Mouse (Mus musculus) neural tube, embryonic 12.5 days (tissue): ENCODE measurements at regions not wholly inside any gene's neighbourhood (a gene's known extent, or its start where the extent isn't known, plus 50 kb on each side); places are given as distances from the start of the nearest gene placed in this dataset.

ENCODE experiments used
- ATAC-seq: fragments of 200-750 bp; cut with Nextera tagmentation; 2 replicates; pipeline ENCODE4 v1.8.0; 2017; ENCODE audit warnings: low read depth, mild to moderate bottlenecking, moderate TSS enrichment, moderate library complexity; ENCODE audit not compliant: low FRiP score
- H3K27ac ChIP-seq: fragments of 300-500 bp; sonication (generic); 2 replicates; pipeline ENCODE4 v1.5.1; 2016
- H3K27me3 ChIP-seq: fragments of 300-500 bp; sonication (generic); replicated peaks from 2 replicates; pipeline ENCODE4 v1.6.1; 2016; ENCODE audit warnings: mild to moderate bottlenecking
- H3K36me3 ChIP-seq: fragments of 300-500 bp; sonication (generic); 2 replicates; pipeline ENCODE4 v1.6.1; 2016; ENCODE audit warnings: mild to moderate bottlenecking
- H3K4me1 ChIP-seq: fragments of 300-500 bp; sonication (generic); 2 replicates; pipeline ENCODE4 v1.6.1; 2016
- H3K4me2 ChIP-seq: fragments of 300-500 bp; sonication (generic); replicated peaks from 2 replicates; pipeline ENCODE4 v1.6.1; 2016; ENCODE audit warnings: mild to moderate bottlenecking
- H3K4me3 ChIP-seq: fragments of 300-500 bp; sonication (generic); 2 replicates; pipeline ENCODE4 v1.5.1; 2016
- H3K9ac ChIP-seq: fragments of 300-500 bp; sonication (generic); 2 replicates; pipeline ENCODE4 v1.6.1; 2016; ENCODE audit warnings: mild to moderate bottlenecking
- H3K9me3 ChIP-seq: fragments of 300-500 bp; sonication (generic); 2 replicates; pipeline ENCODE4 v1.6.1; 2016; ENCODE audit warnings: mild to moderate bottlenecking
- WGBS: fragments of 180-500 bp; shearing (Covaris S2); methylation state at CpG from one replicate; pipeline ENCODE4 v1.1.7; 2016; 5-methylcytosine and 5-hydroxymethylcytosine counted together

DNA sequence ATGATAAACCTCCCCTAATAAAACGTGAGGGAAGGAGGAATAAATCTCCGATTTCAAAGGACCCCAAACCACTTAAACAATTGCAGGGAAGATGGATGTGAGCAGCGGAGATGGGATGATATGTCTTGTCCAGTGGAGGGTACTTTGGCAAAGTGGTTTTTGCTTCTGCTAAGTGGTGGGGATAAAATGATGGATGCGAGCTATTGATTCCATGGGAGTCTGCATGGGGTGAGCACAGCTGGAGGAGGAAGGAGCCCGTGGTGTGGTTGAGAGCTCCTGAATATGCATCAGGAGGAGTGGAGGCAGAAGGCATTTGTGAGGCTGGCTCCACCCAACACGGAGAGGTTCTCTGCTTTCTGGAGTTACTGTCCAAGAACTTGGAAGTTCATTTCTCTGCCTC lies 227.6 kb upstream of the Eef2kmt start:
- no peak overlapping the region for H3K4me2 ChIP-seq
- ATAC-seq, result no peak
- no peaks in the 10 kb centered on the region; the same call in 1 of the 2 replicates for H3K4me1 ChIP-seq
- no peaks in the 10 kb centered on the region for H3K9me3 ChIP-seq
- 13% methylated on average over 6 of the region's 6 CpGs for WGBS
- H3K4me3 ChIP-seq, result no peak overlapping the region
- no peak overlapping the region for H3K27ac ChIP-seq
- no peak overlapping the region for H3K9ac ChIP-seq
- H3K36me3 ChIP-seq, result no peaks in the 10 kb centered on the region
- 0 out of 2 replicates have a peak, but pooled peaks cover 2% of the 10 kb centered on the region for H3K27me3 ChIP-seq

DNA sequence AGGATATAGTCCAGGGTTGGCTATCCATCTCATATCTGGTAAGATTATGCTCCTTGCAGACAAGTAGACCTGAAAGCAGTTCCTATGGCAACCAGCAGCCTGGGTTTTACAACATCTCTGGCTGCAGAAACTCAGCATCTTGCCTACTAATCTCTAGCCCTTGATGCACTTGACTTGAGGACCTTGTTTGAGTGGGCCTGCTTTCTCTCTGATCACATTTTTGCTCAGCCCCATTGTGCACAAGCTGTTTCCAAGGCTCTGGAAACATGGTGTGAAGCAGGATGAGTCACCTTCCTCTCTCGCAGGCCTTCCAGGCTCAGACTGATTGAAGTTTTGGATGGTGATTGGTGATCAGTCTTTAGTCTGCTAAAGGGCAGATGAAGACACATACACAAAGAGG lies 224.4 kb upstream of the Eef2kmt start:
- H3K27me3 ChIP-seq, result 0 out of 2 replicates have a peak, but pooled peaks cover 5% of the 10 kb centered on the region
- H3K27ac ChIP-seq, result no peak overlapping the region
- no peak for ATAC-seq
- 84% methylated on average over 1 of the region's 1 CpGs for WGBS
- no peaks in the 10 kb centered on the region; the same call in 1 of the 2 replicates for H3K4me1 ChIP-seq
- H3K9me3 ChIP-seq, result no peaks in the 10 kb centered on the region
- H3K4me3 ChIP-seq, result no peak overlapping the region
- H3K9ac ChIP-seq, result no peak overlapping the region
- no peak overlapping the region for H3K4me2 ChIP-seq
- H3K36me3 ChIP-seq, result no peaks in the 10 kb centered on the region

DNA sequence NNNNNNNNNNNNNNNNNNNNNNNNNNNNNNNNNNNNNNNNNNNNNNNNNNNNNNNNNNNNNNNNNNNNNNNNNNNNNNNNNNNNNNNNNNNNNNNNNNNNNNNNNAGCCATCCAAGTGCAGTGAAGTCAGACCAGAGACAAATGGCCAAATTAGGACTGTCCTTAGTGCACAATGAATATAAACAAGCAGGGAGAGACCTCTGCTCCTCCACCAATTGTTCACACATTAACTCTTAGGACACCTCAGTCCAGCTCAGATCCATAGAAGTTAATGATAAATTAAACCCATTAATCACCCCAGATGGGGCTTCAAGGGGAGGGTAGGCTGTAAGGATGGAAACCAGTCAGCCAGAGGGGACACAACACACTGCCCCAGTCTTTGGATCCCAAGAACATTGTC lies 223.2 kb upstream of the Eef2kmt start:
- H3K4me1 ChIP-seq, result no peaks in the 10 kb centered on the region; the same call in 1 of the 2 replicates
- H3K36me3 ChIP-seq, result no peaks in the 10 kb centered on the region
- H3K9me3 ChIP-seq, result no peaks in the 10 kb centered on the region
- H3K4me2 ChIP-seq, result no peak overlapping the region
- no peak overlapping the region for H3K9ac ChIP-seq
- no peak overlapping the region for H3K27ac ChIP-seq
- H3K4me3 ChIP-seq, result no peak overlapping the region
- 0 out of 2 replicates have a peak, but pooled peaks cover 3% of the 10 kb centered on the region for H3K27me3 ChIP-seq
- ATAC-seq, result no peak

DNA sequence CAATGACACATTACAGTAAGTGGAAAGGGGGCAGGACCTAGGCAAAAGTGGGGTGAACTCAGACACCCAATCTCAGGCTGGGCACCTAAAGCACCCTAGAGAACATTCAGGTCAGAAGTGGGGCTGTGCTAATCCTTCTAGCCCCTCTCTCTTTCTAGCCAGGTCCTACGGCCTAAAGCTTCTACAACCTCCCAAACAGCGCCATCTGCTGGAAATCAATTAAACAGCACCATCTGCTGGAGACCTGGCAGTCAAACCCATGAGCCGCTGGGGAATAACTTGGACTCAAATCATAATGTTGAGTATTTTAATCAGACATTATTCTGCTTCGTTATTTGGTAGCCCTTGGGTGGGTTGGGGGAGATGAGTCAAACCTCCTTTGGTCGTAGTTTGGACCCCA lies 215.5 kb upstream of the Eef2kmt start:
- no peaks in the 10 kb centered on the region for H3K9me3 ChIP-seq
- H3K36me3 ChIP-seq, result no peaks in the 10 kb centered on the region
- H3K27me3 ChIP-seq, result peaks cover 3% of the 10 kb centered on the region; the same call in 1 of the 2 replicates
- no peak for ATAC-seq
- H3K27ac ChIP-seq, result no peak overlapping the region
- no peak overlapping the region for H3K4me2 ChIP-seq
- no peak overlapping the region for H3K9ac ChIP-seq
- 26% methylated on average over 5 of the region's 5 CpGs for WGBS
- no peak overlapping the region for H3K4me3 ChIP-seq
- H3K4me1 ChIP-seq, result no peaks in the 10 kb centered on the region; the same call in 1 of the 2 replicates

DNA sequence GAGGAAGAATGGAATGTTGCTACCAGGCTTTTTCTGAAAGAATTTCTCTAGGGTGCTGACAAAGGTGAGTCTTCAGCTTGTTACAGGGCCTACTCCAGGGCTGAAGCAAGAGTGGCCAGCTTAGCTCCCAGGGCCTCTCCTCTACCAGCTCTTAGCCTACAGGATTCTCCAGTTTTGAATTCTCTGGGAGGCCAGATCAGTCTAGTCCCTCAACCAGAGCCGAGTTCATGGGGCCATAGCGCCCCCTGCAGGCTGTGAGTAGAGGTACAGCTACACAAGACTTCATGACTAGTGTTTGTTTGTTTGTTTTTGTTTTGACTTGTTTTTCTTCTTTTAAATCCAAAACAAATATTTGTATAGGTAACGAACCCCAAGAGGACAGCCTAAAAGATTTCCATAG lies 211.8 kb upstream of the Eef2kmt start:
- H3K36me3 ChIP-seq, result no peaks in the 10 kb centered on the region
- no peak overlapping the region for H3K27ac ChIP-seq
- no peak overlapping the region for H3K4me2 ChIP-seq
- H3K27me3 ChIP-seq, result no peaks in the 10 kb centered on the region
- no peak overlapping the region for H3K4me3 ChIP-seq
- 8% methylated on average over 3 of the region's 3 CpGs for WGBS
- H3K9me3 ChIP-seq, result no peaks in the 10 kb centered on the region
- no peaks in the 10 kb centered on the region for H3K4me1 ChIP-seq
- H3K9ac ChIP-seq, result no peak overlapping the region
- no peak for ATAC-seq

DNA sequence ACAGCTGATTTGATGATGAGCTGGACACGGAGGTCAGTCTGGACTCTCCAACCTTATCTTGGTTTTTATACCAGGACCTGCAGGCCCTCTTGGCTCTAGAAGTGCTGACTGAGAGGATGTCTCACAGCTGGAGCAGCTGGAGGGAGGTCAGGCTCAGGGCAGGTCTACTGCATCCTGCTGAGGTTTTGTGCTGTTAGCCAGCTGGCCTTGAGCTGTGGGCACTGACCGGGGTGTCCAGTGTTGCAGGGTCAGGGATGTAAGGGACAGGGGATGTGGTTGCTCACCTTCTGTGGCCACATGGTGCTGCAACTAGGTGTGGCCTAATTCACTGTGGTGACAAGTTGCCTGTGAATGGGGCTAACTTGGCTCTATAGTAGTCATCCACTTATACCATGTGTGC lies 211.0 kb upstream of the Eef2kmt start:
- H3K4me1 ChIP-seq, result no peaks in the 10 kb centered on the region
- no peak overlapping the region for H3K27ac ChIP-seq
- H3K36me3 ChIP-seq, result no peaks in the 10 kb centered on the region
- no peak overlapping the region for H3K4me2 ChIP-seq
- no peak for ATAC-seq
- H3K27me3 ChIP-seq, result no peaks in the 10 kb centered on the region
- H3K9ac ChIP-seq, result no peak overlapping the region
- WGBS, result 53% methylated on average over 2 of the region's 2 CpGs
- no peak overlapping the region for H3K4me3 ChIP-seq
- H3K9me3 ChIP-seq, result no peaks in the 10 kb centered on the region

DNA sequence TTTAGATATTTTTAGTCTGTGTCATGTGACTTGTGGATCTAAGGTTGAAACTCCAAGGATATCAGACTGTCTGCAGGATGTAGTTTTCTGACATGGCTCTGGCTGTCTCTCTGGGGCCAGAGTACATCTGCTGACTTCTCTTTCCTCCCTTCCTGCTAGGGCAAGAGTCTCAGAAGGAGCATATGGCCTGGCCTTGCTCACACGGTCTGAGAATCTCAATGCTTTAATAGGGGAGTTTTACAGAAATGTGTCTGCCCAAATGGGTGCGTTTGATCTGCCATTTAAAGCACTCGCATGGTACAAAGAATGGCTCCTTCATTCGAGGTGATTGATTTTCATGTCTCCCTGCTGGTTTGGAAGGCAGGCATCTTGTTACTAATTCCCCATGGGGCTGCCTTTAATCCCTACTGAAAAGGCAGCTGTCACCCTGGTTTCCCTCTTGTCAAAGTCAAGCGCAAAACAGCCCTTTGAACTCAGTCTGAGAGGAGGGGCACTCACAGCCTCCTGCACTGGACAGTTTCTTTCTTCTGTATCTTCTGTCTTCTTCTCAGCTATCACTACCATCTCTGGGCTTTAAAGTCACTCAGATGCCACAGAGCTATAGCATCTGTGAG lies 199.7 kb upstream of the Eef2kmt start:
- H3K27me3 ChIP-seq, result no peaks in the 10 kb centered on the region
- H3K9ac ChIP-seq, result no peak overlapping the region
- no peak overlapping the region for H3K27ac ChIP-seq
- H3K36me3 ChIP-seq, result no peaks in the 10 kb centered on the region
- 5% methylated on average over 5 of the region's 5 CpGs for WGBS
- no peaks in the 10 kb centered on the region for H3K9me3 ChIP-seq
- H3K4me1 ChIP-seq, result peaks cover 15% of the 10 kb centered on the region
- H3K4me2 ChIP-seq, result no peak overlapping the region
- ATAC-seq, result peak; percentile 37; the same call in 1 of the 2 replicates
- H3K4me3 ChIP-seq, result no peak overlapping the region

DNA sequence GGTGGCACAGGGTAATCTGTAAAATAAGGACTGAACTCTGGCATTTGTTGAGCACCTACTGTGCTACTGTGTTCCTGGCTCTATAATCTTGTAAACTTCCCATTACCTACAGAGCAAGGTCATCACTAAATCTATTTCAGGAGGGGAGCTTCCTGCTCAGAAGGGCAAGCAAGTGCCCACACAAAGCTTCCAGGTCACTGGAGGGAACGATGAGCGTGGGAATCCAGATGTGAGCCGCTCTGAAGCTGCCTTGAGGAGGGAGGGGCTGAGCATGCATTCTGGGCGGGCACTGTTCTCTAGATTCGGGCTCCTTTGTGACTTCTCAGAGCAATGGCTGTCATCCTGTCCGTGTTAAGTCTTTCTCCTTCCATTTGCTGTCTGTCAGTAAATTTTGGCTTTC lies 198.5 kb upstream of the Eef2kmt start:
- H3K4me2 ChIP-seq, result no peak overlapping the region
- no peak overlapping the region for H3K27ac ChIP-seq
- no peaks in the 10 kb centered on the region for H3K9me3 ChIP-seq
- H3K4me3 ChIP-seq, result no peak overlapping the region
- no peaks in the 10 kb centered on the region for H3K27me3 ChIP-seq
- H3K36me3 ChIP-seq, result no peaks in the 10 kb centered on the region
- 16% methylated on average over 6 of the region's 6 CpGs for WGBS
- peaks cover 15% of the 10 kb centered on the region for H3K4me1 ChIP-seq
- no peak for ATAC-seq
- H3K9ac ChIP-seq, result no peak overlapping the region

DNA sequence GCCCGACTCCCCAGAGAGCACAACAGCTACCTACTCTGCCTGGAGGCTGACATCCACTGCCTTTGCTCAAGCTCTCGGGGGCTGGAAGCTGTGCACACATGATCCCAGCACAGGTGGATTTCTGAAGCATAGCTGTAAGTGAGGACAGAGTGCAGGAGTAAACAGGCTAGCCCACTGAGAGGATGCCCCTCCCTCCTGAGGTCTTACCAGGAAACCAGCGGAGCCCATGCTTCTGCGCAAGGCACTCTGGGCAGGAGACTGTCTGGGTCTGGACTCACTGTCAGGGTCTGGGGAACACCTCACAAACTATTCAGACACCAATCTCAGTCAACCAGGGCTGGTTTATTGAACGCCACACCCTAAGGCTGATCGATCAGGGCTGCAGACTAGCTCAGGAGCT lies 197.2 kb upstream of the Eef2kmt start:
- ATAC-seq, result no peak
- Histone ChIP-seq H3K4me3 (no peak overlapping the region), H3K27me3 (no peaks in the 10 kb centered on the region), H3K36me3 (no peaks in the 10 kb centered on the region), H3K4me2 (no peak overlapping the region), H3K4me1 (peaks cover 15% of the 10 kb centered on the region), H3K27ac (no peak overlapping the region), H3K9me3 (no peaks in the 10 kb centered on the region), H3K9ac (no peak overlapping the region)
- 86% methylated on average over 6 of the region's 6 CpGs for WGBS

DNA sequence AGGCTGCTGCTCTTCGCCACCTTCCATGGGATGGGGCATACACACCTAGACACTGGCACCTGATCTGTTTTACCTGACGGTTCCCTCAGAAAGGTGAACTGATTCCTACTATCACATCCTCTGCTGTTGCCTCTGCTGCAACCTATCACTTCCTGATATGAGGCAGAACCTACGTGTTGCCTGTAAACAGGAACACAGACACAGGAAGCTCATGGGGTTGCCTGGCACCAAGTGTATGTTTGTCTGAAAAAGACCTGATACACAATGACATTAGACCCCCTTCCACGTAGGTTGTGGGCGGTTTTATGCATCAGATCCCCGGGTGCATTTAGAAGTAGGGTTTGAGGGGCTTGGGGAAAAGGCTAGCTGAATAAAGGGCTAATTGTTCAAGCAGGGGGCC lies 190.0 kb upstream of the Eef2kmt start:
- Histone ChIP-seq H3K9ac (no peak overlapping the region), H3K4me2 (no peak overlapping the region), H3K27me3 (no peaks in the 10 kb centered on the region), H3K4me3 (no peak overlapping the region), H3K27ac (no peak overlapping the region), H3K36me3 (no peaks in the 10 kb centered on the region), H3K4me1 (no peaks in the 10 kb centered on the region), H3K9me3 (no peaks in the 10 kb centered on the region)
- no peak for ATAC-seq
- 74% methylated on average over 6 of the region's 6 CpGs for WGBS

DNA sequence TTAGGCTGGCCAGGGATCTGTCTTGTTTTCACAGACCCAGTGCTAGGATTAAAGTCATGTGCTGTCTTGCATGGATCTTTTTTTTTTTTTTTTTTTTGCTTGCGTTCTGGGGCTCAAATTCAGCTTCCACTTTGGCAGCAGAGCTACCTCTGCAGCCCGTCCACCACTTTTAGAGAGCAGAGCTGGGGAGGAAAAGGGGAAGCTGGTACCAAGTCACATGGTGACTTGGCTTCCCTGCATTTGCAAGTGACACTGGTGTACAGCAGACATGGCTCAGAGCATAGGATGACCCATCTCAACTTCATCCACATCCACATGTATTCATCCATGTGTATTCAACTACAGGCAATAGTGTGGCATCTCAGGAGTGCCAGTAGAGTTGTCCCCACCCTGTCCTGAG lies 189.0 kb upstream of the Eef2kmt start:
- Histone ChIP-seq H3K27ac (no peak overlapping the region), H3K9me3 (no peaks in the 10 kb centered on the region), H3K4me1 (no peaks in the 10 kb centered on the region), H3K27me3 (no peaks in the 10 kb centered on the region), H3K9ac (no peak overlapping the region), H3K36me3 (no peaks in the 10 kb centered on the region), H3K4me2 (no peak overlapping the region), H3K4me3 (no peak overlapping the region)
- no peak for ATAC-seq
- WGBS, result 75% methylated on average over 2 of the region's 2 CpGs

DNA sequence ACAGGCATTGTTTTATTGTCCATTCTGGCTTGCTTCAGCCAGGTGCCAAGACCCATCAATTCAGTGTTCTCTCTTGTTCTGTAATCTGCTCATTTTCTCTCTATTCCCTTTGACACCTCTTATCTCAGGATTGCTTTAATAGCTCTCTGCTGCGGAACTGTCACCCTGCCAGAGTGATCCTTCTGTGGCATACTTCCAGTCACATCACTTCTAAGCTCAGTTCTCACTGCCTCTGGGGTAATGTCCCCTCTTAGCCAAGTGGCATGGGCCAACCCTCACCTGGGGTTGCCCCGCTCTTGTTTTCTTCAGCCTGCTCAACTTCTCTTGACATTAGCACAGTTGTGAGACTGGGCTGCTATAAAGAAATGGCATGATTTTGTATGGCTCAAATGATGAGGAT lies 183.9 kb upstream of the Eef2kmt start:
- no peak overlapping the region for H3K4me2 ChIP-seq
- H3K27ac ChIP-seq, result no peak overlapping the region
- H3K9ac ChIP-seq, result no peak overlapping the region
- no peaks in the 10 kb centered on the region for H3K27me3 ChIP-seq
- no peaks in the 10 kb centered on the region for H3K9me3 ChIP-seq
- ATAC-seq, result no peak
- H3K36me3 ChIP-seq, result no peaks in the 10 kb centered on the region
- no peaks in the 10 kb centered on the region for H3K4me1 ChIP-seq
- H3K4me3 ChIP-seq, result no peak overlapping the region
- 85% methylated on average over 2 of the region's 2 CpGs for WGBS

DNA sequence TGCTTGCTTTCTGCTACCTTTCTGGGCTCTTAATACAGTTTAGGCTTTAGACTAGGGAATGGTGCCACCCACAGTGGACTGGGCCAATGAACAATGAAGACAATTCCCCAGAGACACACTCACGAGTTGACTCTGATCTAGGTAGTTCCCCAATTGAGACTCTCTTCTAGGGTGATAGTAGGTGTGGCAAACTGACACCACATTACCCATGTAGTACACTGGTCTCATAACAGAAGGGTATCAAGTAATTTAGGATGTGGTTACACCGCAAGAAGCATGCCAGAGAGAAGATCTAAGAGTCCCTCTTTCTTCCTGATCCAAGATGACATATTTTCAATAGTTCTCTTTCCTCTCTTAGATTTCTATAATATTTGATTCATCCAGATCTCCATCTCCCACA lies 182.6 kb upstream of the Eef2kmt start:
- Histone ChIP-seq H3K4me3 (no peak overlapping the region), H3K27me3 (no peaks in the 10 kb centered on the region), H3K4me1 (no peaks in the 10 kb centered on the region), H3K27ac (no peak overlapping the region), H3K9me3 (no peaks in the 10 kb centered on the region), H3K36me3 (no peaks in the 10 kb centered on the region), H3K4me2 (no peak overlapping the region), H3K9ac (no peak overlapping the region)
- 83% methylated on average over 2 of the region's 2 CpGs for WGBS
- no peak for ATAC-seq
